Mouse (Mus musculus) layer of hippocampus, postnatal 25 days (tissue): Measurements from ENCODE around the gene A430005L14Rik. TPM values are rescaled to one million over a fixed set of nuclear protein-coding genes. Genes with fewer than 3 reads are reported as not detected.

Experiments
- DNase-seq, 2 experiments: peaks; one replicate each; pipeline ENCODE4 v3.0.0; 2022; ENCODE audit warnings: mixed read lengths in 2 of 2, low spot score in 1 of 2; ENCODE audit errors: extremely low spot score in 1 of 2
- total RNA-seq, 2 experiments: library from RNA; stranded (reverse); gene quantifications; 2 replicates each; pipeline ENCODE4 v1.2.3; 2021

The A430005L14Rik gene
- total RNA-seq, 2 experiments from 2014 or later = 21.5 to 26.4 TPM

- no peak for DNase-seq
Measured at GRCm38 (mm10) chr4:153968063-153968462, 11.0 kb downstream of the A430005L14Rik start.

GRCm38 (mm10) chr4:153974431-153975291 is 17.6 kb downstream of the A430005L14Rik start, which contains the start of the genes Dffb and Cep104:
Dffb (minus strand) TSS chr4:153975126.
Cep104 (plus strand) TSS chr4:153975194.
- peak; percentile 91 to 94 for DNase-seq

GRCm38 (mm10) chr4:153975292-153975662 is 18.2 kb downstream of the A430005L14Rik start:
- DNase-seq = no peak

- DNase-seq = no peak
Measured at GRCm38 (mm10) chr4:153975768-153976167, 18.7 kb downstream of the A430005L14Rik start.

- DNase-seq = no peak
Measured at GRCm38 (mm10) chr4:153979243-153979642, 22.2 kb downstream of the A430005L14Rik start.

- DNase-seq = no peak
Measured at GRCm38 (mm10) chr4:153980470-153980869, 23.4 kb downstream of the A430005L14Rik start.

- no peak for DNase-seq
Measured at GRCm38 (mm10) chr4:153992715-153993114, 35.7 kb downstream of the A430005L14Rik start.

- DNase-seq = no peak
Measured at GRCm38 (mm10) chr4:153993505-153993904, 36.5 kb downstream of the A430005L14Rik start.

- no peak for DNase-seq
Measured at GRCm38 (mm10) chr4:154005488-154005887, 48.5 kb downstream of the A430005L14Rik start.

- DNase-seq = no peak
Measured at GRCm38 (mm10) chr4:154006264-154006663, 49.2 kb downstream of the A430005L14Rik start.

- no peak for DNase-seq
Measured at GRCm38 (mm10) chr4:154007759-154008158, 50.7 kb downstream of the A430005L14Rik start.

GRCm38 (mm10) chr4:154010907-154011645 is 54.0 kb downstream of the A430005L14Rik start:
- no peak for DNase-seq

Other genes with a start within 250 kb of the A430005L14Rik start
- gene Dffb, start 17.9 kb downstream of the A430005L14Rik start, total RNA-seq = 10 to 100 TPM in 1 of 2 experiments, 1 to 10 TPM in 1; 8.3 to 11.9 TPM
- 10 to 100 TPM; 31.0 to 31.3 TPM for gene Cep104, start 18.0 kb downstream of the A430005L14Rik start, total RNA-seq
- 10 to 100 TPM; 54.6 to 71.1 TPM for gene Lrrc47, start 54.5 kb downstream of the A430005L14Rik start, total RNA-seq
- 1 to 10 TPM; 7.5 to 9.5 TPM for gene Smim1, start 69.0 kb downstream of the A430005L14Rik start, total RNA-seq
- gene Ccdc27, start 85.4 kb downstream of the A430005L14Rik start, total RNA-seq = 1 to 10 TPM in 1 of 2 experiments, under 1 TPM in 1; 0.66 to 1.1 TPM
- 1 to 10 TPM; 2.4 to 3.1 TPM for gene Trp73, start 183.0 kb downstream of the A430005L14Rik start, total RNA-seq
- 10 to 100 TPM; 30.5 to 36.0 TPM for gene Wrap73, start 185.1 kb downstream of the A430005L14Rik start, total RNA-seq
- 100 to 1,000 TPM; 170 to 189 TPM for gene Tprgl, start 203.4 kb downstream of the A430005L14Rik start, total RNA-seq
- 1 to 10 TPM; 4.9 to 5.6 TPM for gene Megf6, start 213.5 kb downstream of the A430005L14Rik start, total RNA-seq